Mouse (Mus musculus): ENCODE data around the gene C1galt1c1. TPM values are rescaled to one million over a fixed set of nuclear protein-coding genes. Genes with fewer than 3 reads are reported as not detected.

C1galt1c1 gene
- polyA plus RNA-seq, 1 experiment from 2014 or later = 31.9 TPM

DNA sequence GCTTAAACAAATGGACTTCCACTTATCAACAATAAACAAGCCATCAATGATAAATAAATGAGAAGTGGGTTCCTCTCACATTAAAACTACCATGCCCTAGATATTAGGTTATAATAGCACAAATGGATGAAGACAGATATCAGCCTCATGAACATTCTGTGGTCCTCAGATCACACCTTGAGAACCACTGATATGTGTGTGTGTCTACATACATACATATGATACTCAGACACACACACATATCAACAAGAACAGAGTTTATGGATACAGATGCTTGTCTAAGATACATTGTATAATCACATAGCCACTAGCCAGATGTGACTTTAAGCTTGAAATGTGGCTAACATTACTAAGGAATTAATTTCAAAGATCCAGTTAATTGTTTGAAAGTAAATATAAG lies 51.6 kb downstream of the C1galt1c1 start:
- no peaks in the 10 kb centered on the region for H3K4me1 ChIP-seq (ENCODE audit: control insufficient read depth, insufficient read depth, low read length)
- H3K4me3 ChIP-seq (ENCODE audit: low read depth, low read length) = no peak overlapping the region
- no peak overlapping the region for H3K9ac ChIP-seq (replicated peaks; ENCODE audit: low read depth, low read length)
- no peak for ATAC-seq (ENCODE audit: insufficient number of reproducible peaks, insufficient read depth, low FRiP score, low read depth)
- no peaks in the 10 kb centered on the region for H3K27me3 ChIP-seq (ENCODE audit: control insufficient read depth, insufficient read depth, low read length)
- H3K27ac ChIP-seq (ENCODE audit: low read length) = no peak overlapping the region
- no peaks in the 10 kb centered on the region for H3K9me3 ChIP-seq (ENCODE audit: control insufficient read depth, low read depth, low read length)
- H3K4me2 ChIP-seq (replicated peaks; ENCODE audit: low read depth, low read length) = no peak overlapping the region
- no peaks in the 10 kb centered on the region for H3K36me3 ChIP-seq (ENCODE audit: control insufficient read depth, insufficient read depth, low read length)

DNA sequence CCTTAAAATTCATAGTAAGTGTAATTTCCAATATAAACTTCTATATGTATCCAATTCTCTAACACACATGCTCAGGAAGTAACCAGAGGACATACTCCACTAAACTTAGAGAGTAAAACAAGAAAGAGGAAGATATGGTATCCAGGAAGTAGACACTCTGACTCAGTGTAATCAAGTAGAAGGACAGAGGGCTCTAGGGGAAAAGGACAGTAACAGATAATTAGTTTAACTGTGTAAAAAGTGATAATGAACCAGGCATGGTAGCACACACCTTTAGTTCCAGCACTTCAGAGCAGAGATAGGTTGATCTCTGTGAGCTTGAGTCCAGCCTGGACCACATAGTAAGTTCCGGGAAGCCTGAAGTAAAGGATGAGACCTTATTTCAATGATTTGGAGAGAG lies 53.7 kb downstream of the C1galt1c1 start:
- no peak overlapping the region for H3K4me2 ChIP-seq (replicated peaks; ENCODE audit: low read depth, low read length)
- 95% methylated on average over 1 of the region's 1 CpGs for WGBS
- no peaks in the 10 kb centered on the region for H3K4me1 ChIP-seq (ENCODE audit: control insufficient read depth, insufficient read depth, low read length)
- no peak overlapping the region for H3K27ac ChIP-seq (ENCODE audit: low read length)
- no peaks in the 10 kb centered on the region for H3K9me3 ChIP-seq (ENCODE audit: control insufficient read depth, low read depth, low read length)
- H3K36me3 ChIP-seq (ENCODE audit: control insufficient read depth, insufficient read depth, low read length) = no peaks in the 10 kb centered on the region
- no peak overlapping the region for H3K9ac ChIP-seq (replicated peaks; ENCODE audit: low read depth, low read length)
- no peaks in the 10 kb centered on the region for H3K27me3 ChIP-seq (ENCODE audit: control insufficient read depth, insufficient read depth, low read length)
- no peak for ATAC-seq (ENCODE audit: insufficient number of reproducible peaks, insufficient read depth, low FRiP score, low read depth)
- H3K4me3 ChIP-seq (ENCODE audit: low read depth, low read length) = no peak overlapping the region

Other genes starting within 250 kb of the C1galt1c1 start
- gene Lamp2, start 178.6 kb downstream of the C1galt1c1 start, polyA plus RNA-seq (2014; fragmentation: Nextera tagmentation; extraction: Ambion mirVana) = 173 and 184 TPM in 2 replicates
- 37.3 and 38.5 TPM in 2 replicates for gene Cul4b, start 58.9 kb downstream of the C1galt1c1 start, polyA plus RNA-seq (2014; fragmentation: Nextera tagmentation; extraction: Ambion mirVana)
- 94.3 and 95.9 TPM in 2 replicates for gene Mcts1, start 34.5 kb downstream of the C1galt1c1 start, polyA plus RNA-seq (2014; fragmentation: Nextera tagmentation; extraction: Ambion mirVana)
- not detected in 2 replicates for gene 6030498E09Rik, start 137.6 kb upstream of the C1galt1c1 start, polyA plus RNA-seq (2014; fragmentation: Nextera tagmentation; extraction: Ambion mirVana)

All from stomach, embryonic 14.5 days (tissue).